In the genomic region with DNA sequence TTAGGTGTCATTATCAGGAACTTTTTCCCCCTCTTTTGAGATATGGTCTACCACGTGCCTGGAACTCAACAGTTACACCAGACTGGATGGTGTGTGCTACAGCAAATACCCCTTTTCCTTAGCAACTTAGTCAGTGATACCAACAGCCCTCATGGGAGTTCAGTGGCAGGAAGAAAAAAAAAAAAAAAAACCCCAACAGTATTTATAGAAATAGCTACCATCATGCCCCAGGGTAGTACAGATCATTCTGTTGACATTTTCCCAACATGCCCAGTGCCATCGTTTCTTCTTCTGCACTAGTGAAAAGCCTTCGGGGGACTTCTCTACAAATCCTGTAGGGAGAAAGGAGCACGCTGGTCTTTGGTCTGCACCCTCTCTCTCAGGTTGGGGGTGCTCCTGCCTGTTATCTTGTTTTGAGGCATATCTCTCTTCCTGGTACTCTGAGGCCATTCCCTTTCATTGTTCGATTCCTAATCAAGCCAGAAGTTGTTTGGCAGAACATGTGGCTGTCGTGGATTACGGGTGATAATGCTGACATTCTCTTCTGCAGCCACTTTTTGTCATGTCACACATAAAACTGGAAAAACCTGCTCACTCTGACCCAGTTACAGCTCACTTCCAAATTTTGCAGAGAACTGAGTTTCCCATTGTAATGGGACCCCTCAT, we compare ENCODE assay signal across 13 mouse cellular contexts.
"Had no signal": no experiment of that assay in that cellular context is flagged by ENCODE, and none has a peak within 500 bp of the region (broad histone marks: within the 10 kb centered on the region; RNA-seq: fewer than 3 reads in every experiment).

No protein-coding gene starts in this region.

- H3K9me3 ChIP-seq: limb, embryonic 12.5 days; lung, embryonic 15.5 days; midbrain, embryonic 12.5 days; neural tube, embryonic 13.5 days had no signal

- H3K27me3 ChIP-seq: limb, embryonic 12.5 days; lung, embryonic 15.5 days; midbrain, embryonic 12.5 days; neural tube, embryonic 13.5 days had no signal

- ATAC-seq: midbrain, embryonic 16.5 days had no signal

- H3K9ac ChIP-seq: limb, embryonic 12.5 days; lung, embryonic 15.5 days; midbrain, embryonic 12.5 days; neural tube, embryonic 13.5 days had no signal

- H3K4me3 ChIP-seq: layer of hippocampus, adult 2 months; limb, embryonic 12.5 days; lung, embryonic 15.5 days; midbrain, embryonic 12.5 days; neural tube, embryonic 13.5 days had no signal

- H3K27ac ChIP-seq: kidney, postnatal 0 days; layer of hippocampus, adult 2 months; limb, embryonic 12.5 days; lung, embryonic 15.5 days; midbrain, embryonic 12.5 days; neural tube, embryonic 13.5 days had no signal

- H3K4me2 ChIP-seq: limb, embryonic 12.5 days; lung, embryonic 15.5 days; midbrain, embryonic 12.5 days; neural tube, embryonic 13.5 days had no signal

- DNase-seq: kidney, adult 2 months; kidney, postnatal 4 days; lung, postnatal 14 days; retina, postnatal 1 day; right cerebral cortex, postnatal 14 days; thymus, postnatal 4 days had no signal
